Mouse (Mus musculus): ENCODE measurements around the gene Rab3il1. TPM values are rescaled to one million over a fixed set of nuclear protein-coding genes. Genes with fewer than 3 reads are reported as not detected.

Gene Rab3il1
- polyA plus RNA-seq, 1 experiment from 2014 or later, result 39.7 TPM

GRCm38 (mm10) chr19:10064173-10065012 lies 62.9 kb downstream of the Rab3il1 start:
- H3K27me3 ChIP-seq (ENCODE audit: insufficient read depth, poor library complexity, severe bottlenecking), result no peaks in the 10 kb centered on the region
- peaks cover 90% of the 10 kb centered on the region for H3K36me3 ChIP-seq
- 91% methylated on average over 10 of the region's 10 CpGs for WGBS

GRCm38 (mm10) chr19:10065465-10066188 lies 64.2 kb downstream of the Rab3il1 start:
- H3K4me3 ChIP-seq, result no peak overlapping the region
- H3K27ac ChIP-seq, result no peak overlapping the region
- H3K36me3 ChIP-seq, result peaks cover 100% of the 10 kb centered on the region
- H3K4me1 ChIP-seq (replicated peaks), result peaks cover 8% of the 10 kb centered on the region
- 91% methylated on average over 5 of the region's 5 CpGs for WGBS
- H3K9me3 ChIP-seq, result no peaks in the 10 kb centered on the region
- H3K27me3 ChIP-seq (ENCODE audit: insufficient read depth, poor library complexity, severe bottlenecking), result no peaks in the 10 kb centered on the region
- no peak for DNase-seq (ENCODE audit: low spot score)

More at GRCm38 (mm10) chr19:10064173-10065012, 62.9 kb downstream of the Rab3il1 start:
- DNase-seq (ENCODE audit: low spot score), result no peak
- peaks cover 15% of the 10 kb centered on the region for H3K4me1 ChIP-seq (replicated peaks)
- H3K9me3 ChIP-seq, result no peaks in the 10 kb centered on the region
- no peak overlapping the region for H3K27ac ChIP-seq
- no peak overlapping the region for H3K4me3 ChIP-seq

- peaks cover 100% of the 10 kb centered on the region for H3K36me3 ChIP-seq
- H3K27me3 ChIP-seq (ENCODE audit: insufficient read depth, poor library complexity, severe bottlenecking), result no peaks in the 10 kb centered on the region
- peaks cover 3% of the 10 kb centered on the region for H3K4me1 ChIP-seq (replicated peaks)
- DNase-seq (ENCODE audit: low spot score), result no peak
- no peak overlapping the region for H3K27ac ChIP-seq
- no peaks in the 10 kb centered on the region for H3K9me3 ChIP-seq
- 94% methylated on average over 4 of the region's 4 CpGs for WGBS
- H3K4me3 ChIP-seq, result no peak overlapping the region
Measured at GRCm38 (mm10) chr19:10066189-10066500, 64.7 kb downstream of the Rab3il1 start.

DNA sequence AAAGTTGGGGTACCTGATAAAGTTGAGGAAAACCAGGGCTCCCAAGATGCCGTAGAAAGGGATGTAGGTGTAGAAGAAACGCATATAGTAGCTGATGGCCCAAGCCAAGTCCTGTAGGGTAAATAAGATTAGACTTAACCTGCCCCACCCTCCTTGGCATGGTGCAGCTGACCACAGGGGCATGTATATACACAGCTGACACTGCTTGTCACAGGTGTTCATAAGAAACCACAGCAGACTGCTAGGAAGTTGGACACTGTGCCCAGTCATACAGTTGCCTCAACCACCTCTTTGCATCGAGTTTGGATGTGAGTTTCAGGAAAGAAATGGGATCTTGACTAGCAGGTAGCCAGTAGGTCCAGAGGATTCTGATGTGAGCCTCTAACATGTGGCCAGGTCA lies 65.0 kb downstream of the Rab3il1 start:
- no peak for DNase-seq (ENCODE audit: low spot score)
- Histone ChIP-seq H3K36me3 (peaks cover 100% of the 10 kb centered on the region), H3K9me3 (no peaks in the 10 kb centered on the region), H3K27me3 (ENCODE audit: insufficient read depth, poor library complexity, severe bottlenecking) (no peaks in the 10 kb centered on the region), H3K4me3 (no peak overlapping the region), H3K27ac (no peak overlapping the region), H3K4me1 (replicated peaks) (no peaks in the 10 kb centered on the region)
- 95% methylated on average over 3 of the region's 3 CpGs for WGBS

DNA sequence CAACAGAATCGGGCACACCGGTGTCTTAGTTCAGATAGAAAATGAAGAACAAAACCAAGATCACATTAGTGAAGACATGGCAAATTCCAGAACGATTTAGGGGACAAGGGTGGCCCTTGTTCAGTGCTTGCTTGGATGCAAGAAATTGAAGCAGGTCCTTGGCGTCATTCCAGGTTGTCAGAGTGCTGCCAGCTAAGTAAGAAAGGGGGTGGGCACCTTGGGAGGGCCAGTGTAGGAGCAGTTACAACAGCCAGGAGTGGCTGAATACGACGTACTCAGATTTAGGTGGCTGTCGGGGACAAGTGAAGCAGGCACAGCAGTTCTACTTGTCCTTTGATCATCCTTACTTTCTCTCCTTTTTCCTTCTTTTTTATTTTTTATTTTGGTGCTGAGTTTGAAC lies 66.2 kb downstream of the Rab3il1 start:
- Histone ChIP-seq H3K27ac (no peak overlapping the region), H3K9me3 (no peaks in the 10 kb centered on the region), H3K4me1 (replicated peaks) (no peaks in the 10 kb centered on the region), H3K36me3 (peaks cover 100% of the 10 kb centered on the region), H3K27me3 (ENCODE audit: insufficient read depth, poor library complexity, severe bottlenecking) (no peaks in the 10 kb centered on the region), H3K4me3 (no peak overlapping the region)
- 89% methylated on average over 7 of the region's 7 CpGs for WGBS
- no peak for DNase-seq (ENCODE audit: low spot score)

- H3K27me3 ChIP-seq (ENCODE audit: insufficient read depth, poor library complexity, severe bottlenecking), result no peaks in the 10 kb centered on the region
- H3K4me3 ChIP-seq, result no peak overlapping the region
- 0 out of 2 replicates have a peak, but pooled peaks cover 5% of the 10 kb centered on the region for H3K9me3 ChIP-seq
- H3K4me1 ChIP-seq (replicated peaks), result no peaks in the 10 kb centered on the region
- DNase-seq (ENCODE audit: low spot score), result no peak
- WGBS, result 96% methylated on average over 8 of the region's 8 CpGs
- no peak overlapping the region for H3K27ac ChIP-seq
- peaks cover 100% of the 10 kb centered on the region for H3K36me3 ChIP-seq
Measured at GRCm38 (mm10) chr19:10070186-10070980, 68.9 kb downstream of the Rab3il1 start.

DNA sequence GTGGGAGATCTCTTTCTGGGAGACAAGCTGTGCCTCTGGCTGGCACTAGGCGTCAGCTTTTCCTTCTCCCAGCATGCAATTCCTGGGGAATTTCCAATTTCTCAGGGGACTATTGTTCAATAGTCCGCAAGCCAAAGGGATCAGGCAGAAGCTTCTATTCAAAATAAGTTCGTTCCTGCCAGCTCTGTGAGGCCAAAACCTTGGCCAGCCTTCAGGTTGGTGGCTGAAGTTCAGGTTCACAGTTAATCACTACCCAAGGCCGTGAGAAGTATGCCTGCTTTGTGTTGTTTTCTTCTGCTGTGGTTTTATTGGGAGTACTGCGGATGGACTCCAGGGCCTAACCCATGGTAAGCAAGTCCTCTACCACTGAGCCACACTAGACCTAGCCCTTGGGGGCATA lies 69.7 kb downstream of the Rab3il1 start:
- H3K4me3 ChIP-seq, result no peak overlapping the region
- H3K27me3 ChIP-seq (ENCODE audit: insufficient read depth, poor library complexity, severe bottlenecking), result no peaks in the 10 kb centered on the region
- peaks cover 8% of the 10 kb centered on the region; the same call in 1 of the 2 replicates for H3K9me3 ChIP-seq
- H3K27ac ChIP-seq, result peak overlapping the region; percentile 23; the same call in 1 of the 2 replicates
- peaks cover 100% of the 10 kb centered on the region for H3K36me3 ChIP-seq
- DNase-seq (ENCODE audit: low spot score), result no peak
- H3K4me1 ChIP-seq (replicated peaks), result no peaks in the 10 kb centered on the region
- 89% methylated on average over 5 of the region's 5 CpGs for WGBS

DNA sequence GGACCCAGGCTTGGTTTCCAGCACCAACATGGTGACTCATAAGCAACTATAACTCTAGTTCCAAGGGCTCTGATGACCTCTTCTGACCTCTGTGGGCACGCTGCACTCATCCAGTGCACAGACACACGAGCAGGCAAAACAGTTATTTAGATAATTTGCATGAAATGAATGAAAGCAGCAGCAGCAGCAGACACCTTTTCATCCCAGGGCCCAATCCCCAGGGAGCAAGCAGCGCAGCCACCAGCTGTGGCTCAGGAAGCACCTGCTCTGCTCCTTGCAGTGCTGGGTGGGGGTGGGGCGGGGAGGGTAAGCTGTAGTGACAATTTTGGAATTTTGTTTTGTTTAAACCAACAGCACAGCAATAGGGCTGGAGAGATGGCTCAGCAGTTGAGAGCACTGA lies 70.4 kb downstream of the Rab3il1 start:
- Histone ChIP-seq H3K9me3 (peaks cover 8% of the 10 kb centered on the region; the same call in 1 of the 2 replicates), H3K4me1 (replicated peaks) (no peaks in the 10 kb centered on the region), H3K4me3 (no peak overlapping the region), H3K36me3 (peaks cover 100% of the 10 kb centered on the region), H3K27ac (no peak overlapping the region), H3K27me3 (ENCODE audit: insufficient read depth, poor library complexity, severe bottlenecking) (no peaks in the 10 kb centered on the region)
- DNase-seq (ENCODE audit: low spot score), result no peak
- 79% methylated on average over 4 of the region's 4 CpGs for WGBS

DNA sequence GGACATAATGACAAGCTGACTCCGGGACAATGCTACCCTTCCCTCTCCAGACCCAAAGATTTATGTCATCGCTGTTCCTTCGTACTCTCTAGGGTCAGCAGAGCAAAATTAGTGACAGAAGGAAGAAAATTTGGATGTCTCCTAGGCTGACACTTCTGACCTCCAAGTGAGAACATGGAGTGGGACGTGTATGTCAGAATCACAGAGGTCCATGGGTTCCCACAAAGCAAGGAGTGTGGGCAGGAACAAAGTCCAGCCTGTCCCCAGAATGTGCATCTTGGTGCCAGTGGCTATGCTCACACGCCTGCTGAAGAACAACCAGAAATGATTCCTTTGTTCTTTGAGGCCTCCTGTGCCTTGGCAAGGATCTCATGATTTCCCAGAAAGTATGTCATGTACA lies 71.7 kb downstream of the Rab3il1 start:
- H3K9me3 ChIP-seq, result peaks cover 8% of the 10 kb centered on the region; the same call in 1 of the 2 replicates
- H3K4me1 ChIP-seq (replicated peaks), result no peaks in the 10 kb centered on the region
- H3K36me3 ChIP-seq, result peaks cover 100% of the 10 kb centered on the region
- no peak overlapping the region for H3K27ac ChIP-seq
- no peak overlapping the region for H3K4me3 ChIP-seq
- WGBS, result 94% methylated on average over 5 of the region's 5 CpGs
- H3K27me3 ChIP-seq (ENCODE audit: insufficient read depth, poor library complexity, severe bottlenecking), result no peaks in the 10 kb centered on the region
- DNase-seq (ENCODE audit: low spot score), result no peak

- WGBS, result 89% methylated on average over 6 of the region's 6 CpGs
- H3K27ac ChIP-seq, result no peak overlapping the region
- no peaks in the 10 kb centered on the region for H3K27me3 ChIP-seq (ENCODE audit: insufficient read depth, poor library complexity, severe bottlenecking)
- no peak overlapping the region for H3K4me3 ChIP-seq
- DNase-seq (ENCODE audit: low spot score), result no peak
- no peaks in the 10 kb centered on the region for H3K4me1 ChIP-seq (replicated peaks)
- H3K36me3 ChIP-seq, result peaks cover 100% of the 10 kb centered on the region
- peaks cover 8% of the 10 kb centered on the region; the same call in 1 of the 2 replicates for H3K9me3 ChIP-seq
Measured at GRCm38 (mm10) chr19:10078392-10078791, 76.9 kb downstream of the Rab3il1 start.

GRCm38 (mm10) chr19:10080384-10080783 lies 78.9 kb downstream of the Rab3il1 start:
- Histone ChIP-seq H3K27me3 (ENCODE audit: insufficient read depth, poor library complexity, severe bottlenecking) (no peaks in the 10 kb centered on the region), H3K36me3 (peaks cover 100% of the 10 kb centered on the region), H3K4me3 (no peak overlapping the region), H3K9me3 (peaks cover 4% of the 10 kb centered on the region; the same call in 1 of the 2 replicates), H3K27ac (no peak overlapping the region), H3K4me1 (replicated peaks) (no peaks in the 10 kb centered on the region)
- 97% methylated on average over 7 of the region's 7 CpGs for WGBS
- no peak for DNase-seq (ENCODE audit: low spot score)

DNA sequence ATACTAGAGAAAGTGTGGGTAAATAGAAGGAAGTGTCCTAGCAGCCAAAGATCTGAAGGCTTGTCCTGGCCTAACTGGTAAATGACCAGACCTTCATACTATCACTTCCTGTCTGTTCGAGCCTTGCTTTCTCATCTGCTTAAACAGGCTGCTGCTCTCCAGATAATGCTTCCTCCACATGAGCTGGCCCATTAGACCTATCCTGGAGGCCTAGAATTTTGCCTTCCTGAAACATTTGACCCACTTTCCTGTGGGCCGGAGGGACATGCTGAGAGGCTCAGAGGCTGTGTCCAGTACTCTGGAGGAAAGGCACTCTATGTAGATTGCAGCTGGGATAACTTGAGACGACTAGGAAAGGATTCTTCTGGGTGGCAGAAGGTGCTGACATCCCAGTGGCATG lies 80.6 kb downstream of the Rab3il1 start:
- 82% methylated on average over 3 of the region's 3 CpGs for WGBS
- no peak overlapping the region for H3K4me3 ChIP-seq
- peaks cover 100% of the 10 kb centered on the region for H3K36me3 ChIP-seq

More for the DNA sequence above, 80.6 kb downstream of the Rab3il1 start:
- no peak overlapping the region for H3K27ac ChIP-seq
- no peaks in the 10 kb centered on the region for H3K4me1 ChIP-seq (replicated peaks)
- H3K27me3 ChIP-seq (ENCODE audit: insufficient read depth, poor library complexity, severe bottlenecking), result no peaks in the 10 kb centered on the region
- no peak for DNase-seq (ENCODE audit: low spot score)
- no peaks in the 10 kb centered on the region for H3K9me3 ChIP-seq
